Mouse (Mus musculus): ENCODE measurements around the gene Rasgef1c.

- peak; percentile 73 for TF ChIP-seq CTCF (IDR thresholded peaks at IDR 0.05)
- TF ChIP-seq EP300 (IDR thresholded peaks at IDR 0.05; ENCODE audit: insufficient read depth, low read depth, low read length), result no peak
These were observed at the start of gene Rasgef1c for GRCm38 (mm10) chr11:49901659-49902458.
